Mouse (Mus musculus): ENCODE measurements at regions not wholly inside any gene's neighbourhood (a gene's known extent, or its start where the extent isn't known, plus 50 kb on each side); places are given as distances from the start of the nearest gene placed in this dataset.

DNA sequence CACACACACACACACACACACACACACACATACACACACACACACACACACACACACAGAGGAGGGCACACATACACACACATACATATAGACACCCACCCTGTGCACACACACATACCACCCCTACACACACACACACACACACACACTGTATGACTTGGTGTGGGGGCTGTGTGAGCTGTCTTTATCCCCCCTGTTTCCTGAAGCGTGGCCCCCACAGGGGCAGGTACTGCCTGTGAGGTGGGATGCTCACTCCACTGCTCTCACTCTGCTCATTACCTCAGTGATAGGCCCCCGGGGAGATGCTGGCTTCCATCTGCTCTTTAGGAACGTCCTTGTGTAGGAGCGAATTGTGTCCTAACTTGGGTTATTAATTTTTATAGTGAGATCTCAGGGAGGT is 157.7 kb downstream of the Ifng start:
- TF ChIP-seq E2F4 (IDR thresholded peaks at IDR 0.05; ENCODE audit: insufficient replicate concordance, low read depth, low read length) (no peak), CTCF (conservative IDR thresholded peaks at IDR 0.05 in 1 of 2, IDR thresholded peaks at IDR 0.05 in 1 of 2; ENCODE audit: low read depth in 2 of 2, low read length in 2 of 2) (no peak), POLR2A (IDR thresholded peaks at IDR 0.05; ENCODE audit: low read depth, low read length) (no peak), EP300 (IDR thresholded peaks at IDR 0.05; ENCODE audit: low read length) (no peak), ZC3H11A (IDR thresholded peaks at IDR 0.05; ENCODE audit: low read depth, low read length) (no peak), MXI1 (IDR thresholded peaks at IDR 0.05; ENCODE audit: low read depth, low read length) (no peak), MAFK (IDR thresholded peaks at IDR 0.05; ENCODE audit: insufficient replicate concordance, low read length) (no peak), JUND (conservative IDR thresholded peaks at IDR 0.05; ENCODE audit: low read depth, low read length) (no peak), TCF12 (IDR thresholded peaks at IDR 0.05; ENCODE audit: low read depth, low read length) (no peak)
